Mouse (Mus musculus): Measurements from ENCODE around the gene Gm21304. TPM values are rescaled to one million over a fixed set of nuclear protein-coding genes. Genes with fewer than 3 reads are reported as not detected.
"Not testable (repeated sequence)": the region's sequence is repeated elsewhere in the genome, so short reads cannot be mapped to it uniquely, and the experiment has no call there.

Gene Gm21304
- polyA plus RNA-seq (2015; fragmentation: Nextera tagmentation; extraction: Ambion mirVana): not detected in 2 replicates

DNA sequence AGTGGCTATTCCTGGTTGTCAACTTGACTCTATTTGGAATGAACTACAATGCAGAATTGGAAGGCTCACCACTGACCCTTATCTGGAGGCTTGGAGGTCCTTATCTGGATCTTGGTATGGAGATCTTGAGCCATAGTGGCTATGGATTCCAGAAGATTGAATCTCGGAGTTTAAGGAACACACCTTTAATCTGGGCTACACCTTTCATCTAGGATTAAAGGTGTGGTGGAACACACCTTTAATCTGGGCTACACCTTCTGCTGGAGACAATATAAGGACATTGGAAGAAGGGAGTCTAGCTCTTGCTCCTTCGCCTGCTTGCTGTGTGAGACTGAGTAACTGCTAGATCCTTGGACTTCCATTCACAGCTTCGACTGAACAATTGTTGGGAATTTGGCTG lies at the start of gene Gm21304:
Gm21304 (plus strand) TSS at position 301 of the 400 bp plus-strand sequence.
- WGBS (ENCODE audit: insufficient replicate concordance): no CpG with 5 or more reads among the region's 3 CpGs
- H3K4me1 ChIP-seq (replicated peaks); H3K4me3 ChIP-seq (replicated peaks); H3K9ac ChIP-seq; ATAC-seq (ENCODE audit: low read depth); H3K27ac ChIP-seq; H3K36me3 ChIP-seq; H3K4me2 ChIP-seq; H3K9me3 ChIP-seq (replicated peaks); H3K27me3 ChIP-seq; DNase-seq: not testable (repeated sequence)

DNA sequence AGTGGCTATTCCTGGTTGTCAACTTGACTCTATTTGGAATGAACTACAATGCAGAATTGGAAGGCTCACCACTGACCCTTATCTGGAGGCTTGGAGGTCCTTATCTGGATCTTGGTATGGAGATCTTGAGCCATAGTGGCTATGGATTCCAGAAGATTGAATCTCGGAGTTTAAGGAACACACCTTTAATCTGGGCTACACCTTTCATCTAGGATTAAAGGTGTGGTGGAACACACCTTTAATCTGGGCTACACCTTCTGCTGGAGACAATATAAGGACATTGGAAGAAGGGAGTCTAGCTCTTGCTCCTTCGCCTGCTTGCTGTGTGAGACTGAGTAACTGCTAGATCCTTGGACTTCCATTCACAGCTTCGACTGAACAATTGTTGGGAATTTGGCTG lies 25.6 kb upstream of the Gm21304 start, which contains the start of gene Gm21293:
Gm21293 (plus strand) TSS at position 301 of the 400 bp plus-strand sequence.
- not testable (repeated sequence) for ATAC-seq (ENCODE audit: low read depth); H3K9me3 ChIP-seq (replicated peaks); H3K36me3 ChIP-seq; H3K27me3 ChIP-seq; DNase-seq; H3K4me3 ChIP-seq (replicated peaks); H3K4me2 ChIP-seq; H3K27ac ChIP-seq; H3K9ac ChIP-seq; H3K4me1 ChIP-seq (replicated peaks)
- no CpG with 5 or more reads among the region's 3 CpGs for WGBS (ENCODE audit: insufficient replicate concordance)

DNA sequence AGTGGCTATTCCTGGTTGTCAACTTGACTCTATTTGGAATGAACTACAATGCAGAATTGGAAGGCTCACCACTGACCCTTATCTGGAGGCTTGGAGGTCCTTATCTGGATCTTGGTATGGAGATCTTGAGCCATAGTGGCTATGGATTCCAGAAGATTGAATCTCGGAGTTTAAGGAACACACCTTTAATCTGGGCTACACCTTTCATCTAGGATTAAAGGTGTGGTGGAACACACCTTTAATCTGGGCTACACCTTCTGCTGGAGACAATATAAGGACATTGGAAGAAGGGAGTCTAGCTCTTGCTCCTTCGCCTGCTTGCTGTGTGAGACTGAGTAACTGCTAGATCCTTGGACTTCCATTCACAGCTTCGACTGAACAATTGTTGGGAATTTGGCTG lies 17.1 kb upstream of the Gm21304 start, which contains the start of gene Gm6763:
Gm6763 (plus strand) TSS at position 301 of the 400 bp plus-strand sequence.
- DNase-seq; H3K9ac ChIP-seq; H3K4me1 ChIP-seq (replicated peaks); ATAC-seq (ENCODE audit: low read depth); H3K4me2 ChIP-seq; H3K27me3 ChIP-seq; H3K36me3 ChIP-seq; H3K27ac ChIP-seq; H3K9me3 ChIP-seq (replicated peaks); H3K4me3 ChIP-seq (replicated peaks): not testable (repeated sequence)
- no CpG with 5 or more reads among the region's 3 CpGs for WGBS (ENCODE audit: insufficient replicate concordance)

DNA sequence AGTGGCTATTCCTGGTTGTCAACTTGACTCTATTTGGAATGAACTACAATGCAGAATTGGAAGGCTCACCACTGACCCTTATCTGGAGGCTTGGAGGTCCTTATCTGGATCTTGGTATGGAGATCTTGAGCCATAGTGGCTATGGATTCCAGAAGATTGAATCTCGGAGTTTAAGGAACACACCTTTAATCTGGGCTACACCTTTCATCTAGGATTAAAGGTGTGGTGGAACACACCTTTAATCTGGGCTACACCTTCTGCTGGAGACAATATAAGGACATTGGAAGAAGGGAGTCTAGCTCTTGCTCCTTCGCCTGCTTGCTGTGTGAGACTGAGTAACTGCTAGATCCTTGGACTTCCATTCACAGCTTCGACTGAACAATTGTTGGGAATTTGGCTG lies 8.6 kb upstream of the Gm21304 start, which contains the start of gene Gm8764:
Gm8764 (plus strand) TSS at position 301 of the 400 bp plus-strand sequence.
- not testable (repeated sequence) for H3K4me3 ChIP-seq (replicated peaks); H3K36me3 ChIP-seq; H3K27me3 ChIP-seq; ATAC-seq (ENCODE audit: low read depth); H3K9ac ChIP-seq; DNase-seq; H3K9me3 ChIP-seq (replicated peaks); H3K27ac ChIP-seq; H3K4me1 ChIP-seq (replicated peaks); H3K4me2 ChIP-seq
- no CpG with 5 or more reads among the region's 3 CpGs for WGBS (ENCODE audit: insufficient replicate concordance)

DNA sequence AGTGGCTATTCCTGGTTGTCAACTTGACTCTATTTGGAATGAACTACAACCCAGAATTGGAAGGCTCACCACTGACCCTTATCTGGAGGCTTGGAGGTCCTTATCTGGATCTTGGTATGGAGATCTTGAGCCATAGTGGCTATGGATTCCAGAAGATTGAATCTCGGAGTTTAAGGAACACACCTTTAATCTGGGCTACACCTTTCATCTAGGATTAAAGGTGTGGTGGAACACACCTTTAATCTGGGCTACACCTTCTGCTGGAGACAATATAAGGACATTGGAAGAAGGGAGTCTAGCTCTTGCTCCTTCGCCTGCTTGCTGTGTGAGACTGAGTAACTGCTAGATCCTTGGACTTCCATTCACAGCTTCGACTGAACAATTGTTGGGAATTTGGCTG lies 8.4 kb downstream of the Gm21304 start, which contains the start of gene Gm21312:
Gm21312 (plus strand) TSS at position 301 of the 400 bp plus-strand sequence.
- DNase-seq; H3K4me2 ChIP-seq; H3K27ac ChIP-seq; H3K9ac ChIP-seq; H3K4me3 ChIP-seq (replicated peaks); H3K4me1 ChIP-seq (replicated peaks); H3K27me3 ChIP-seq; H3K9me3 ChIP-seq (replicated peaks); ATAC-seq (ENCODE audit: low read depth); H3K36me3 ChIP-seq: not testable (repeated sequence)
- WGBS (ENCODE audit: insufficient replicate concordance): no CpG with 5 or more reads among the region's 3 CpGs

DNA sequence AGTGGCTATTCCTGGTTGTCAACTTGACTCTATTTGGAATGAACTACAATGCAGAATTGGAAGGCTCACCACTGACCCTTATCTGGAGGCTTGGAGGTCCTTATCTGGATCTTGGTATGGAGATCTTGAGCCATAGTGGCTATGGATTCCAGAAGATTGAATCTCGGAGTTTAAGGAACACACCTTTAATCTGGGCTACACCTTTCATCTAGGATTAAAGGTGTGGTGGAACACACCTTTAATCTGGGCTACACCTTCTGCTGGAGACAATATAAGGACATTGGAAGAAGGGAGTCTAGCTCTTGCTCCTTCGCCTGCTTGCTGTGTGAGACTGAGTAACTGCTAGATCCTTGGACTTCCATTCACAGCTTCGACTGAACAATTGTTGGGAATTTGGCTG lies 16.9 kb downstream of the Gm21304 start, which contains the start of gene Gm20765:
Gm20765 (plus strand) TSS at position 301 of the 400 bp plus-strand sequence.
- not testable (repeated sequence) for H3K4me1 ChIP-seq (replicated peaks); H3K9ac ChIP-seq; H3K27ac ChIP-seq; DNase-seq; H3K36me3 ChIP-seq; H3K4me3 ChIP-seq (replicated peaks); H3K4me2 ChIP-seq; H3K9me3 ChIP-seq (replicated peaks); H3K27me3 ChIP-seq; ATAC-seq (ENCODE audit: low read depth)
- WGBS (ENCODE audit: insufficient replicate concordance): no CpG with 5 or more reads among the region's 3 CpGs

DNA sequence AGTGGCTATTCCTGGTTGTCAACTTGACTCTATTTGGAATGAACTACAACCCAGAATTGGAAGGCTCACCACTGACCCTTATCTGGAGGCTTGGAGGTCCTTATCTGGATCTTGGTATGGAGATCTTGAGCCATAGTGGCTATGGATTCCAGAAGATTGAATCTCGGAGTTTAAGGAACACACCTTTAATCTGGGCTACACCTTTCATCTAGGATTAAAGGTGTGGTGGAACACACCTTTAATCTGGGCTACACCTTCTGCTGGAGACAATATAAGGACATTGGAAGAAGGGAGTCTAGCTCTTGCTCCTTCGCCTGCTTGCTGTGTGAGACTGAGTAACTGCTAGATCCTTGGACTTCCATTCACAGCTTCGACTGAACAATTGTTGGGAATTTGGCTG lies 25.4 kb downstream of the Gm21304 start, which contains the start of gene Gm4340:
Gm4340 (plus strand) TSS at position 301 of the 400 bp plus-strand sequence.
- H3K4me3 ChIP-seq (replicated peaks); H3K9me3 ChIP-seq (replicated peaks); ATAC-seq (ENCODE audit: low read depth); H3K9ac ChIP-seq; H3K27ac ChIP-seq; H3K27me3 ChIP-seq; H3K36me3 ChIP-seq; DNase-seq; H3K4me1 ChIP-seq (replicated peaks); H3K4me2 ChIP-seq: not testable (repeated sequence)
- no CpG with 5 or more reads among the region's 3 CpGs for WGBS (ENCODE audit: insufficient replicate concordance)

DNA sequence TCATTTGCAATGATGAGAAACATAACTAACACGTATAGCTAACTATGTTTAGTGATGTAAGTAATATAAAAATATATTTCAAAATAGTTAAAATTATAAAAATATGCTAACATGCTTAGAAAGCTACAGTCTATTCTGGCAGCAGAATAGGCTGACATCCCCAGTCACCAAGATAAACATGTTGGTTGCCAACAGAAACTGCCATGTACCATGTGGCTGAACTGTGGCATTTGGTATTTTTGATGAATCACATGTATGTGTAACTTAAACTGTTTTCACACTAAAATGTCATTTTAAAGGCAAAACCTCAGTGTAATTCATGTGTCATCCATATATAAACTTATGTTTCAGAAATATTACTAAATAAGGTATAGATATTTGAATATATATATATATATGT lies 41.3 kb downstream of the Gm21304 start:
- no peak overlapping the region for H3K27ac ChIP-seq
- no peaks in the 10 kb centered on the region for H3K9me3 ChIP-seq (replicated peaks)
- H3K4me3 ChIP-seq (replicated peaks): no peak overlapping the region
- WGBS (ENCODE audit: insufficient replicate concordance): 56% methylated on average over 1 of the region's 1 CpGs
- no peaks in the 10 kb centered on the region for H3K36me3 ChIP-seq
- H3K4me1 ChIP-seq (replicated peaks): no peaks in the 10 kb centered on the region
- H3K9ac ChIP-seq: no peak overlapping the region
- no peaks in the 10 kb centered on the region for H3K27me3 ChIP-seq
- no peak overlapping the region for H3K4me2 ChIP-seq
- DNase-seq (no peak), ATAC-seq (ENCODE audit: low read depth) (no peak)

DNA sequence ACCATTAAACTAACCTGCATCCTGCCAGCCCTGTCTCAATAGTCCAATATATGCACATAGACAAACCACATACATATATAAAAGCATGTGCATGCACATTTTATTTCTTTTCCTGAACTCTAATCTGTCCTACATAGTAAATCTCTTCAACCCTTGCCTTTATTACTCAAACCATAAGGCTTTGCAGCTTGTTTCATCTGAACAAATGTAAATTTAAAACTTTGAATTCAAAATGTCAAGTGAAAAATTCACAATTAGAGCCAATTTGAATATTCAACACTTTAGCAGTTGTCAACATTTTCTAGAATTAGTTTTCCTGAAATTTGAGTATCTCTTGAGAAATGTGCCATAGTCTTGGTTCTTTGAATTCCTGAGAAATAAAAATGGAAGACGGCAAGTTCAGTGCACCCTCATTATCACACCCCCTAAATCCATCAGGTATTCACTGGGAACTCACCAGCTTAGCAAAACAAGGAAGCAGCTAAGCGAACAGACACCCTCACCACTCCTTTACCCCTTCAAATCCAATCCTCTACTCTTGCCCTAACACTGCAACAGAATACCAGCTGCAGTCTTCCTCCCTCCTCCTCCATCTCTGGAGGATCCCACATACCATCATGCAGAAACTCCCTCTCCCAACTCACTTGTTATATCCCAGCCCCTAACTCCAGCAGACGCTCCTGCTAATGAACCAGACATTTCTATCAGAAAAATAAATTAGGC lies 42.1 kb downstream of the Gm21304 start:
- ATAC-seq (ENCODE audit: low read depth): no peak
- H3K27me3 ChIP-seq: no peaks in the 10 kb centered on the region
- no peaks in the 10 kb centered on the region for H3K36me3 ChIP-seq
- no peaks in the 10 kb centered on the region for H3K4me1 ChIP-seq (replicated peaks)
- H3K9me3 ChIP-seq (replicated peaks): no peaks in the 10 kb centered on the region
- H3K27ac ChIP-seq: no peak overlapping the region
- H3K4me2 ChIP-seq: no peak overlapping the region
- no peak overlapping the region for H3K9ac ChIP-seq
- no peak overlapping the region for H3K4me3 ChIP-seq (replicated peaks)
- WGBS (ENCODE audit: insufficient replicate concordance): 50% methylated on average over 3 of the region's 3 CpGs
- DNase-seq: no peak

DNA sequence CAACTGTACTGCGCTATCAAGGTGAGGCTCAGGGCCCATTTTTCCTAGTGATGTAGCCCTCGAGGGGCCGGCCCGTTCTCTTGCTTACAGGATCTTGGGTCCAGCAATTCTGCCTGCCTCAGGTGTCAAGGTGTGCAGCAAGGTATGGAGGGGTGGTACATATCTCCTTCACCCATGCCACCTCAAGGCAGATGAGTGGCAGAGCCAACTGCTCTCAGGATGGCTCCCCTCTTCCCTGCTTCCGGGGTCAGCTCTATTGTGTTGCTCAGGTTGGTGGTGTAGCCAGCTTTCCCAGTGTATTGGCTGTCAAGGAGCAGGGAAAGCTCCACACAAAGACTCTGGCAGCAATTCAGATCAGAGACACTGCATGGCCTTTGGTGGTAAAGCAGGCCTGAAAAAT lies 46.2 kb downstream of the Gm21304 start:
- H3K9ac ChIP-seq: no peak overlapping the region
- H3K4me3 ChIP-seq (replicated peaks): no peak overlapping the region
- H3K27ac ChIP-seq: no peak overlapping the region
- WGBS (ENCODE audit: insufficient replicate concordance): 75% methylated on average over 5 of the region's 5 CpGs
- no peaks in the 10 kb centered on the region for H3K27me3 ChIP-seq
- DNase-seq: no peak
- H3K36me3 ChIP-seq: no peaks in the 10 kb centered on the region
- no peaks in the 10 kb centered on the region for H3K9me3 ChIP-seq (replicated peaks)
- ATAC-seq (ENCODE audit: low read depth): no peak
- H3K4me2 ChIP-seq: no peak overlapping the region
- no peaks in the 10 kb centered on the region for H3K4me1 ChIP-seq (replicated peaks)

All from liver, embryonic 13.5 days (tissue).